In genomic region chr16:74467159-74467558, GRCm38 (mm10) we compare ENCODE assay signal across 23 mouse cellular contexts. TPM values are rescaled to one million over a fixed set of nuclear protein-coding genes. Genes with fewer than 3 reads are reported as not detected.
A peak's percentile ranks its signal among the peaks of the same experiment; 100 is the strongest.
DNase-seq lines count a peak whose midpoint lies in the region; ATAC-seq and TF ChIP-seq lines count a peak whose summit lies in the region.
"Had no signal": no experiment of that assay in that cellular context is flagged by ENCODE, and none has a peak within 500 bp of the region (broad histone marks: within the 10 kb centered on the region; RNA-seq: fewer than 3 reads in every experiment).

No protein-coding gene starts in this region.

- peaks cover 22% of the 10 kb centered on the region for H3K4me1 ChIP-seq in forebrain, embryonic 15.5 days
- H3K4me1 ChIP-seq in forebrain, embryonic 11.5 days (replicated peaks; ENCODE audit: control insufficient read depth, insufficient read depth, low read length): no peaks in the 10 kb centered on the region; the same call in 1 of the 2 replicates
- peaks cover 5% of the 10 kb centered on the region; the same call in 1 of the 2 replicates for H3K4me1 ChIP-seq in kidney, embryonic 15.5 days
- H3K4me1 ChIP-seq in forebrain, postnatal 0 days (ENCODE audit: insufficient read depth): 0 out of 2 replicates have a peak, but pooled peaks cover 4% of the 10 kb centered on the region
- H3K4me1 ChIP-seq: liver, embryonic 12.5 days had no signal

- no peaks in the 10 kb centered on the region for H3K36me3 ChIP-seq in forebrain, embryonic 15.5 days
- H3K36me3 ChIP-seq in forebrain, embryonic 11.5 days (ENCODE audit: control insufficient read depth, insufficient read depth, low read length): no peaks in the 10 kb centered on the region
- no peaks in the 10 kb centered on the region for H3K36me3 ChIP-seq in kidney, embryonic 15.5 days
- no peaks in the 10 kb centered on the region for H3K36me3 ChIP-seq in forebrain, postnatal 0 days (ENCODE audit: insufficient read depth)
- H3K36me3 ChIP-seq: embryonic facial prominence, embryonic 13.5 days; limb, embryonic 13.5 days; liver, embryonic 12.5 days; midbrain, embryonic 12.5 days had no signal

- DNase-seq in forebrain, embryonic 11.5 days (ENCODE audit: low spot score): no peak
- no peak for DNase-seq in kidney, postnatal 14 days
- peak; percentile 47 for DNase-seq in brain, embryonic 14.5 days (ENCODE audit: low read depth)
- peak; percentile 52 for DNase-seq in forebrain, postnatal 0 days
- no peak for DNase-seq in ovary, adult 18-20 months (ENCODE audit: low spot score)
- DNase-seq: adrenal gland, adult 2 months; cerebellum, adult 2 months; cerebellum, postnatal 25 days; kidney, adult 18-20 months; lung, adult 18-20 months; lung, postnatal 14 days; thymus, postnatal 14 days had no signal

- H3K27me3 ChIP-seq in forebrain, embryonic 15.5 days: no peaks in the 10 kb centered on the region
- H3K27me3 ChIP-seq in forebrain, embryonic 11.5 days (ENCODE audit: control insufficient read depth, insufficient read depth, low read length): no peaks in the 10 kb centered on the region
- no peaks in the 10 kb centered on the region for H3K27me3 ChIP-seq in kidney, embryonic 15.5 days
- no peaks in the 10 kb centered on the region for H3K27me3 ChIP-seq in forebrain, postnatal 0 days (ENCODE audit: insufficient read depth, low read length)
- H3K27me3 ChIP-seq: embryonic facial prominence, embryonic 13.5 days; limb, embryonic 13.5 days; liver, embryonic 12.5 days; midbrain, embryonic 12.5 days had no signal

- H3K27ac ChIP-seq in forebrain, embryonic 15.5 days (replicated peaks): peak overlapping the region; percentile 62
- no peak overlapping the region for H3K27ac ChIP-seq in forebrain, embryonic 11.5 days (ENCODE audit: low read depth, low read length)
- H3K27ac ChIP-seq in kidney, embryonic 15.5 days: 0 out of 2 replicates have a peak overlapping the region, but pooled peaks have one; percentile 14
- no peak overlapping the region for H3K27ac ChIP-seq in forebrain, postnatal 0 days (ENCODE audit: low read depth, low read length)
- H3K27ac ChIP-seq: embryonic facial prominence, embryonic 13.5 days; hindbrain, embryonic 14.5 days; kidney, postnatal 0 days; limb, embryonic 13.5 days; liver, embryonic 12.5 days; midbrain, embryonic 12.5 days had no signal

- 0 out of 2 replicates have a peak, but pooled peaks have one; percentile 27 for ATAC-seq in forebrain, embryonic 15.5 days (replicated peaks)
- no peak for ATAC-seq in forebrain, embryonic 11.5 days (replicated peaks; ENCODE audit: low FRiP score)
- no peak for ATAC-seq in kidney, embryonic 15.5 days (replicated peaks; ENCODE audit: low FRiP score)
- peak; percentile 53; the same call in 1 of the 2 replicates for ATAC-seq in forebrain, postnatal 0 days
- ATAC-seq: inflammation-experienced regulatory T-cells, adult 6 months; liver, embryonic 12.5 days had no signal

- H3K9me3 ChIP-seq in forebrain, embryonic 15.5 days: no peaks in the 10 kb centered on the region
- no peaks in the 10 kb centered on the region for H3K9me3 ChIP-seq in forebrain, embryonic 11.5 days (ENCODE audit: control insufficient read depth, low read length)
- H3K9me3 ChIP-seq in kidney, embryonic 15.5 days (replicated peaks): no peaks in the 10 kb centered on the region
- H3K9me3 ChIP-seq in forebrain, postnatal 0 days (ENCODE audit: low read length): no peaks in the 10 kb centered on the region
- H3K9me3 ChIP-seq: embryonic facial prominence, embryonic 13.5 days; limb, embryonic 13.5 days; liver, embryonic 12.5 days; midbrain, embryonic 12.5 days had no signal

- no peak for TF ChIP-seq POLR2A in brain, embryonic 14.5 days (IDR thresholded peaks at IDR 0.05; ENCODE audit: borderline replicate concordance, extremely low read depth, insufficient read depth, insufficient read length, poor library complexity, severe bottlenecking)

- WGBS in forebrain, embryonic 15.5 days: 56% methylated on average over 7 of the region's 7 CpGs
- WGBS in forebrain, embryonic 11.5 days: 78% methylated on average over 7 of the region's 7 CpGs
- WGBS in kidney, embryonic 15.5 days: 80% methylated on average over 7 of the region's 7 CpGs
- WGBS in forebrain, postnatal 0 days: 37% methylated on average over 7 of the region's 7 CpGs

- TF ChIP-seq CTCF in brain, embryonic 14.5 days (IDR thresholded peaks at IDR 0.05; ENCODE audit: borderline replicate concordance, extremely low read depth, insufficient read depth, insufficient read length): no peak
- TF ChIP-seq CTCF in forebrain, postnatal 0 days (IDR thresholded peaks at IDR 0.05; ENCODE audit: low read depth): no peak

- no peak overlapping the region for H3K4me3 ChIP-seq in forebrain, embryonic 15.5 days
- no peak overlapping the region for H3K4me3 ChIP-seq in forebrain, embryonic 11.5 days (ENCODE audit: low read depth, low read length)
- H3K4me3 ChIP-seq in kidney, embryonic 15.5 days (replicated peaks): no peak overlapping the region
- no peak overlapping the region for H3K4me3 ChIP-seq in forebrain, postnatal 0 days (ENCODE audit: low read depth, low read length)
- H3K4me3 ChIP-seq: embryonic facial prominence, embryonic 13.5 days; limb, embryonic 13.5 days; liver, embryonic 12.5 days; midbrain, embryonic 12.5 days had no signal

- H3K4me2 ChIP-seq in forebrain, embryonic 15.5 days (replicated peaks): no peak overlapping the region
- H3K4me2 ChIP-seq in forebrain, embryonic 11.5 days (ENCODE audit: low read depth, low read length, severe bottlenecking): no peak overlapping the region
- no peak overlapping the region for H3K4me2 ChIP-seq in kidney, embryonic 15.5 days
- H3K4me2 ChIP-seq in forebrain, postnatal 0 days (ENCODE audit: low read depth): no peak overlapping the region
- H3K4me2 ChIP-seq: embryonic facial prominence, embryonic 13.5 days; heart, embryonic 11.5 days; hindbrain, embryonic 14.5 days; limb, embryonic 13.5 days; liver, embryonic 12.5 days; midbrain, embryonic 12.5 days had no signal

- no peak overlapping the region for H3K9ac ChIP-seq in forebrain, embryonic 15.5 days (replicated peaks)
- no peak overlapping the region for H3K9ac ChIP-seq in forebrain, embryonic 11.5 days (ENCODE audit: low read length)
- no peak overlapping the region for H3K9ac ChIP-seq in kidney, embryonic 15.5 days
- H3K9ac ChIP-seq in forebrain, postnatal 0 days: no peak overlapping the region
- H3K9ac ChIP-seq: embryonic facial prominence, embryonic 13.5 days; hindbrain, embryonic 14.5 days; limb, embryonic 13.5 days; liver, embryonic 12.5 days; midbrain, embryonic 12.5 days had no signal

RNA-seq across cellular contexts. Expression of gene Robo2, which starts 55.5 kb away (rescaled TPM):
- polyA plus RNA-seq in forebrain, embryonic 15.5 days (2015; fragmentation: Nextera tagmentation; extraction: Ambion mirVana): 102 and 112 TPM in 2 replicates
- 27.6 and 33.7 TPM in 2 replicates for polyA plus RNA-seq in forebrain, embryonic 11.5 days (2014; fragmentation: Nextera tagmentation; extraction: Ambion mirVana)
- polyA plus RNA-seq in kidney, embryonic 15.5 days (2015; fragmentation: Nextera tagmentation; extraction: Ambion mirVana): 93.0 and 97.8 TPM in 2 replicates
- polyA plus RNA-seq in brain, embryonic 14.5 days (2012; rRNA removed): 66.8 and 101 TPM in 2 replicates
- 114 and 130 TPM in 2 replicates for total RNA-seq in forebrain, postnatal 0 days (2014; rRNA removed)
- 39.2 and 45.5 TPM in 2 replicates for polyA plus RNA-seq in forebrain, postnatal 0 days (2015; fragmentation: Nextera tagmentation; extraction: Ambion mirVana)
- total RNA-seq: megakaryocyte, adult 5-6 weeks had no signal

Comparison
In these comparisons a context has a peak if more than half of its experiments do, and no peak if none do; other contexts are left out.
1. ATAC-seq: peak in forebrain, embryonic 15.5 days (single experiment) and forebrain, postnatal 0 days (single experiment); none in forebrain, embryonic 11.5 days (single experiment) and kidney, embryonic 15.5 days (single experiment).
2. H3K27ac ChIP-seq: peak in forebrain, embryonic 15.5 days (single experiment) and kidney, embryonic 15.5 days (single experiment); none in forebrain, embryonic 11.5 days (single experiment) and forebrain, postnatal 0 days (single experiment).
3. DNase-seq: peak in brain, embryonic 14.5 days (single experiment) and forebrain, postnatal 0 days (single experiment); none in forebrain, embryonic 11.5 days (single experiment), kidney, postnatal 14 days (single experiment) and ovary, adult 18-20 months (single experiment).